Comparison of ENCODE assay signal across 18 mouse cellular contexts in genomic region chr2:72313312-72313711, GRCm38 (mm10). TPM values are rescaled to one million over a fixed set of nuclear protein-coding genes. Genes with fewer than 3 reads are reported as not detected.
DNase-seq lines count a peak whose midpoint lies in the region; ATAC-seq and TF ChIP-seq lines count a peak whose summit lies in the region.
"Had no signal": no experiment of that assay in that cellular context is flagged by ENCODE, and none has a peak within 500 bp of the region (broad histone marks: within the 10 kb centered on the region; RNA-seq: fewer than 3 reads in every experiment).

No protein-coding gene starts in this region.

- H3K4me1 ChIP-seq in midbrain, embryonic 11.5 days (ENCODE audit: control insufficient read depth, insufficient read depth, low read length) = no peaks in the 10 kb centered on the region
- no peaks in the 10 kb centered on the region for H3K4me1 ChIP-seq in midbrain, embryonic 15.5 days
- H3K4me1 ChIP-seq in lung, adult 2 months (ENCODE audit: control insufficient read depth, insufficient read depth, low read length) = peaks cover 18% of the 10 kb centered on the region
- H3K4me1 ChIP-seq: hindbrain, embryonic 15.5 days; neural tube, embryonic 12.5 days had no signal

- no peaks in the 10 kb centered on the region for H3K36me3 ChIP-seq in midbrain, embryonic 11.5 days (ENCODE audit: control insufficient read depth, insufficient read depth, low read length)
- H3K36me3 ChIP-seq in midbrain, embryonic 15.5 days (replicated peaks) = no peaks in the 10 kb centered on the region
- H3K36me3 ChIP-seq: embryonic facial prominence, embryonic 15.5 days; hindbrain, embryonic 15.5 days; kidney, embryonic 15.5 days; neural tube, embryonic 12.5 days had no signal

- H3K27me3 ChIP-seq in midbrain, embryonic 11.5 days (ENCODE audit: control insufficient read depth, insufficient read depth, low read length) = no peaks in the 10 kb centered on the region
- no peaks in the 10 kb centered on the region for H3K27me3 ChIP-seq in midbrain, embryonic 15.5 days (replicated peaks)
- H3K27me3 ChIP-seq: embryonic facial prominence, embryonic 15.5 days; hindbrain, embryonic 15.5 days; kidney, embryonic 15.5 days; neural tube, embryonic 12.5 days had no signal

- no peak overlapping the region for H3K9ac ChIP-seq in midbrain, embryonic 11.5 days (ENCODE audit: low read length)
- H3K9ac ChIP-seq in midbrain, embryonic 15.5 days = no peak overlapping the region
- H3K9ac ChIP-seq: embryonic facial prominence, embryonic 15.5 days; hindbrain, embryonic 15.5 days; kidney, embryonic 15.5 days; neural tube, embryonic 12.5 days had no signal

- H3K4me2 ChIP-seq in midbrain, embryonic 11.5 days = no peak overlapping the region
- H3K4me2 ChIP-seq in midbrain, embryonic 15.5 days = no peak overlapping the region
- H3K4me2 ChIP-seq: embryonic facial prominence, embryonic 15.5 days; hindbrain, embryonic 15.5 days; kidney, embryonic 15.5 days; neural tube, embryonic 12.5 days had no signal

- DNase-seq in adrenal gland, postnatal 14 days = peak; percentile 37
- no peak for DNase-seq in adrenal gland, postnatal 25 days
- peak; percentile 51 for DNase-seq in midbrain, embryonic 11.5 days (ENCODE audit: low spot score, missing footprints)
- no peak for DNase-seq in lung, adult 2 months
- DNase-seq in left cerebral cortex, adult 11 months (ENCODE audit: low spot score) = no peak
- no peak for DNase-seq in frontal cortex, postnatal 14 days (ENCODE audit: low spot score in 2 of 2)
- no peak for DNase-seq in left cerebral cortex, adult 18-20 months (ENCODE audit: low spot score in 2 of 2)
- DNase-seq: cerebellum, adult 11 months; midbrain, embryonic 14.5 days; thymus, postnatal 25 days had no signal

- no peak for ATAC-seq in midbrain, embryonic 11.5 days (ENCODE audit: low FRiP score)
- no peak for ATAC-seq in midbrain, embryonic 15.5 days (replicated peaks)
- ATAC-seq: forebrain, embryonic 16.5 days had no signal

- TF ChIP-seq POLR2A in lung, adult 2 months (IDR thresholded peaks at IDR 0.05; ENCODE audit: borderline replicate concordance, extremely low read depth, low read depth, low read length) = peak; percentile 15; the same call in 1 of the 2 replicates

- H3K27ac ChIP-seq in midbrain, embryonic 11.5 days (ENCODE audit: low read depth, low read length) = no peak overlapping the region
- H3K27ac ChIP-seq in midbrain, embryonic 15.5 days = no peak overlapping the region
- H3K27ac ChIP-seq: embryonic facial prominence, embryonic 15.5 days; hindbrain, embryonic 15.5 days; kidney, embryonic 15.5 days; macrophage; neural tube, embryonic 12.5 days; stomach, postnatal 0 days had no signal

- H3K9me3 ChIP-seq in midbrain, embryonic 11.5 days (ENCODE audit: control insufficient read depth, low read length) = no peaks in the 10 kb centered on the region
- no peaks in the 10 kb centered on the region for H3K9me3 ChIP-seq in midbrain, embryonic 15.5 days
- H3K9me3 ChIP-seq: embryonic facial prominence, embryonic 15.5 days; hindbrain, embryonic 15.5 days; kidney, embryonic 15.5 days; neural tube, embryonic 12.5 days had no signal

- no peak for TF ChIP-seq CTCF in lung, adult 2 months (IDR thresholded peaks at IDR 0.05; ENCODE audit: insufficient read depth, low read length)

- H3K4me3 ChIP-seq in midbrain, embryonic 11.5 days (ENCODE audit: low read depth, low read length) = no peak overlapping the region
- H3K4me3 ChIP-seq in midbrain, embryonic 15.5 days = no peak overlapping the region
- no peak overlapping the region for H3K4me3 ChIP-seq in lung, adult 2 months (replicated peaks; ENCODE audit: extremely low read depth, low read depth, low read length)
- H3K4me3 ChIP-seq: embryonic facial prominence, embryonic 15.5 days; hindbrain, embryonic 15.5 days; kidney, embryonic 15.5 days; neural tube, embryonic 12.5 days had no signal

- WGBS in midbrain, embryonic 11.5 days = 85% methylated on average over 11 of the region's 11 CpGs
- WGBS in midbrain, embryonic 15.5 days = 77% methylated on average over 11 of the region's 11 CpGs
- 63% methylated on average over 11 of the region's 11 CpGs for WGBS in lung, adult 2 months

RNA-seq across cellular contexts. Expression of gene Map3k20, which starts 27.9 kb away (rescaled TPM):
- total RNA-seq in adrenal gland, postnatal 14 days (2021) = 33.5 and 36.1 TPM in 2 replicates
- 28.2 and 36.1 TPM in 2 replicates for total RNA-seq in adrenal gland, postnatal 25 days (2021)
- polyA plus RNA-seq in midbrain, embryonic 11.5 days (2014; fragmentation: Nextera tagmentation; extraction: Ambion mirVana) = 7.5 and 8.3 TPM in 2 replicates
- polyA plus RNA-seq in midbrain, embryonic 15.5 days (2015; fragmentation: Nextera tagmentation; extraction: Ambion mirVana) = 5.0 TPM in 2 replicates
- polyA plus RNA-seq in lung, adult 2 months (2012; rRNA removed) = 20.3 and 35.9 TPM in 2 replicates
- total RNA-seq in left cerebral cortex, adult 18-20 months (2021) = 10 to 100 TPM in 1 of 2 experiments, 1 to 10 TPM in 1; 8.7 to 10.1 TPM

Comparison
In these comparisons a context has a peak if more than half of its experiments do, and no peak if none do; other contexts are left out.
1. DNase-seq: peak in adrenal gland, postnatal 14 days (single experiment) and midbrain, embryonic 11.5 days (single experiment); none in adrenal gland, postnatal 25 days (single experiment), lung, adult 2 months (single experiment), left cerebral cortex, adult 11 months (single experiment), frontal cortex, postnatal 14 days (0 of 2) and left cerebral cortex, adult 18-20 months (0 of 2).